Mouse (Mus musculus) heart, adult 2 months (tissue): ENCODE results near the gene Gm20708.

Experiments used
- CTCF ChIP-seq: fragments of 200-600 bp; IDR thresholded peaks from 2 replicates; pipeline ENCODE4 v1.8.1; 2022; ENCODE audit warnings: antibody characterized with exemption, mild to moderate bottlenecking, moderate library complexity
- POLR2A ChIP-seq: fragments of 200-500 bp; IDR thresholded peaks from 2 replicates; pipeline ENCODE4 v1.6.1; 2011; ENCODE audit warnings: mild to moderate bottlenecking, low read depth, low read length, control low read depth; ENCODE audit not compliant: insufficient read depth

GRCm38 (mm10) chr11:117791441-117791761, 18.1 kb upstream of the Gm20708 start:
- TF ChIP-seq POLR2A = no peak
- TF ChIP-seq CTCF = no peak
